Mouse (Mus musculus): ENCODE results near the gene Sugp2.

DNA sequence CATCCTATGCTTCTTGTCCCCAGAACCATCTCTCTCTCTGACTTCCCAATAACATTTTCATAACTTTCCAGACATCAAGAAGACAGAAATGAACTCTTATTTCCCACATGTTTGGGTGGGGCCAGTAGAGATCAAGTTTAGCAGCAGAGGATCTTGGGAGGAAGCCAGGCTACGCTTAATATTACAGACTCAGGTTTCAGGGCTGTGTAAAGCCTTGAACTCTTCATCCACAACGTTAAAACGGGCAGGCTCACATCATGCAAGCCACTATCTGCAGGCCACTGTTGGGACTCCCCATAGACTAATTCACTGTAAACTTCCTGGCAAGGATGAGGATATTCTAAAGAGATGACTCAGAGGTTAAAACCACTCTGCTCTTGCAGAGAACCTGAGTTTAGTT, 19.6 kb upstream of the Sugp2 start:
- no peak for TF ChIP-seq CTCF (IDR thresholded peaks at IDR 0.05; ENCODE audit: borderline replicate concordance, insufficient read depth, low read length)
- TF ChIP-seq POLR2A (IDR thresholded peaks at IDR 0.05; ENCODE audit: low read depth, low read length), result no peak

Measured in embryonic fibroblast, embryonic 13.5 days (primary cell).